Mouse (Mus musculus) ES-E14 (cell line): ENCODE measurements at regions not wholly inside any gene's neighbourhood (a gene's known extent, or its start where the extent isn't known, plus 50 kb on each side); places are given as distances from the start of the nearest gene placed in this dataset.

ENCODE experiments used
- DNase-seq: peaks from one replicate; pipeline ENCODE4 v3.0.0-alpha.2; 2013; ENCODE audit warnings: low read depth, low spot score
- H3K27ac ChIP-seq: 2 replicates; pipeline ENCODE4 v1.5.1; 2012; ENCODE audit warnings: low read depth, mild to moderate bottlenecking, low read length, moderate library complexity, mixed read lengths; ENCODE audit not compliant: poor library complexity, insufficient read depth, severe bottlenecking
- H3K36me3 ChIP-seq: 2 replicates; pipeline ENCODE4 v1.6.1; 2012; ENCODE audit warnings: mild to moderate bottlenecking, low read length, moderate library complexity, mixed read lengths; ENCODE audit not compliant: control insufficient read depth, poor library complexity, insufficient read depth, severe bottlenecking
- H3K4me1 ChIP-seq, 2 experiments: fragments of 150-350 bp in 1 of 2; sonication (generic) in 1 of 2; 2 replicates each; pipeline ENCODE4 v1.6.1; 2012; ENCODE audit warnings: low read length in 2 of 2, mild to moderate bottlenecking in 1 of 2, mixed read lengths in 1 of 2; ENCODE audit not compliant: control insufficient read depth in 2 of 2, insufficient read depth in 2 of 2, poor library complexity in 1 of 2
- H3K4me3 ChIP-seq, 2 experiments: fragments of 150-350 bp in 1 of 2; sonication (generic) in 1 of 2; 2 replicates each; pipeline ENCODE4 v1.5.1; 2012; ENCODE audit warnings: low read length in 2 of 2, low read depth in 1 of 2, mild to moderate bottlenecking in 1 of 2, mixed read lengths in 1 of 2; ENCODE audit not compliant: insufficient read depth in 1 of 2, poor library complexity in 1 of 2, severe bottlenecking in 1 of 2
- H3K9ac ChIP-seq: 2 replicates; pipeline ENCODE4 v1.6.1; 2012; ENCODE audit warnings: low read depth, mild to moderate bottlenecking, low read length, mixed read lengths; ENCODE audit not compliant: poor library complexity, insufficient read depth, severe bottlenecking
- H3K9me3 ChIP-seq: fragments of 150-350 bp; sonication (generic); 2 replicates; pipeline ENCODE4 v1.6.1; 2012; ENCODE audit warnings: low read depth, mild to moderate bottlenecking, low read length; ENCODE audit not compliant: control insufficient read depth, insufficient read depth
- CHD2 ChIP-seq: IDR thresholded peaks from 2 replicates; pipeline ENCODE4 v1.6.1; 2014; ENCODE audit warnings: mild to moderate bottlenecking, low read depth, low read length, inconsistent platforms
- HCFC1 ChIP-seq: IDR thresholded peaks from 2 replicates; pipeline ENCODE4 v1.6.1; 2012; ENCODE audit warnings: low read length, inconsistent platforms, borderline replicate concordance; ENCODE audit not compliant: insufficient read depth
- MAFK ChIP-seq: IDR thresholded peaks from 2 replicates; pipeline ENCODE4 v1.6.1; 2014; ENCODE audit warnings: mild to moderate bottlenecking, low read depth, low read length, inconsistent platforms; ENCODE audit not compliant: insufficient read depth
- ZC3H11A ChIP-seq: IDR thresholded peaks from 2 replicates; pipeline ENCODE4 v1.6.1; 2012; ENCODE audit warnings: low read depth, mild to moderate bottlenecking, inconsistent platforms, low read length, borderline replicate concordance
- ZNF384 ChIP-seq: IDR thresholded peaks from 2 replicates; pipeline ENCODE4 v1.6.1; 2012; ENCODE audit warnings: low read depth, low read length, inconsistent platforms
- in situ Hi-C, 2 experiments: fragments of 600-800 bp; cut with MboI; formaldehyde crosslinking; loops; one replicate each; pipeline ENCODE4 v1.15.1; 2025; ENCODE audit warnings: low sequenced_read_pairs in 2 of 2, inconsistent platforms in 1 of 2; ENCODE audit not compliant: unreplicated experiment in 2 of 2

GRCm38 (mm10) chr15:67855291-67855690 lies 1354.6 kb upstream of the Lrrc6 start:
- in situ Hi-C loops, result no loop called here
- TF ChIP-seq MAFK (no peak), ZNF384 (no peak), ZC3H11A (no peak), HCFC1 (no peak), CHD2 (no peak)
- Histone ChIP-seq H3K4me1 (no peaks in the 10 kb centered on the region), H3K27ac (no peak overlapping the region), H3K9me3 (no peaks in the 10 kb centered on the region), H3K36me3 (no peaks in the 10 kb centered on the region), H3K4me3 (no peak overlapping the region), H3K9ac (no peak overlapping the region)
- DNase-seq, result no peak

- H3K36me3 ChIP-seq, result no peaks in the 10 kb centered on the region
- no peak for DNase-seq
- H3K4me3 ChIP-seq, result no peak overlapping the region
- H3K9ac ChIP-seq, result no peak overlapping the region
- H3K4me1 ChIP-seq, result no peaks in the 10 kb centered on the region
- H3K9me3 ChIP-seq, result no peaks in the 10 kb centered on the region
- no peak overlapping the region for H3K27ac ChIP-seq
- in situ Hi-C loops, result no loop called here
- no peak for TF ChIP-seq ZC3H11A
- TF ChIP-seq CHD2, result no peak
- TF ChIP-seq HCFC1, result no peak
- TF ChIP-seq MAFK, result no peak
- no peak for TF ChIP-seq ZNF384
Observed at GRCm38 (mm10) chr15:67850118-67850517, 1349.4 kb upstream of the Lrrc6 start.

GRCm38 (mm10) chr15:67845707-67846106 lies 1345.0 kb upstream of the Lrrc6 start:
- in situ Hi-C loops, result no loop called here
- Histone ChIP-seq H3K9ac (no peak overlapping the region), H3K9me3 (no peaks in the 10 kb centered on the region), H3K36me3 (no peaks in the 10 kb centered on the region), H3K4me3 (no peak overlapping the region), H3K4me1 (no peaks in the 10 kb centered on the region), H3K27ac (no peak overlapping the region)
- DNase-seq, result no peak
- TF ChIP-seq HCFC1 (no peak), ZNF384 (no peak), ZC3H11A (no peak), CHD2 (no peak), MAFK (no peak)

- no peak overlapping the region for H3K4me3 ChIP-seq
- H3K36me3 ChIP-seq, result no peaks in the 10 kb centered on the region
- no peaks in the 10 kb centered on the region for H3K9me3 ChIP-seq
- H3K27ac ChIP-seq, result no peak overlapping the region
- no peaks in the 10 kb centered on the region for H3K4me1 ChIP-seq
- H3K9ac ChIP-seq, result no peak overlapping the region
- TF ChIP-seq HCFC1, result no peak
- TF ChIP-seq CHD2, result no peak
- no peak for TF ChIP-seq ZC3H11A
- TF ChIP-seq MAFK, result no peak
- TF ChIP-seq ZNF384, result no peak
- in situ Hi-C loops, result no loop called here
- no peak for DNase-seq
Observed at GRCm38 (mm10) chr15:67840671-67841070, 1340.0 kb upstream of the Lrrc6 start.

GRCm38 (mm10) chr15:67825796-67826484 lies 1325.2 kb upstream of the Lrrc6 start:
- Histone ChIP-seq H3K4me1 (no peaks in the 10 kb centered on the region), H3K27ac (no peak overlapping the region), H3K4me3 (no peak overlapping the region), H3K9ac (no peak overlapping the region), H3K9me3 (no peaks in the 10 kb centered on the region), H3K36me3 (no peaks in the 10 kb centered on the region)
- TF ChIP-seq HCFC1 (no peak), ZC3H11A (no peak), MAFK (no peak), CHD2 (no peak), ZNF384 (no peak)
- in situ Hi-C loops, result no loop called here
- no peak for DNase-seq
